In the genomic region with DNA sequence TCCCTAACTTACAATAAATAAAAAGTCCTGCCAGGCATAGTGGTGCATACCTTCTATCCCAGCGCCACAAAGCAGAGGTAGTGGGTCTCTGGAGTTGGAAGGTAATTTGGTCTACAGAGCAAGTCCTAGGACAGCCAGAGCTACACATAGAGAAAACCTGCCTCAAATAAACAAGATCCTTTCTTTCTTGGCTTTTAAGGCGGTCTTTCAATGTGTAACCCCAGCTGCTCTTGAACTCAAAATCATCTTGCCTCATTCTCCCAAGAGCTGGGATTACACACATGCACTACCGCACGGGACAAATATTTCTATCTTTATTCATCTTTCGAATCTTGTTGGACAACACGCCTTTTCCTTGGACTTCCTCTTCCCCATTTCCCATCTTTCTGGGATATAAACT, we compare ENCODE assay signal across 7 mouse cellular contexts. TPM values are rescaled to one million over a fixed set of nuclear protein-coding genes. Genes with fewer than 3 reads are reported as not detected.
A peak's percentile ranks its signal among the peaks of the same experiment; 100 is the strongest.
DNase-seq lines count a peak whose midpoint lies in the region; ATAC-seq and TF ChIP-seq lines count a peak whose summit lies in the region.

No protein-coding gene starts in this region.

- no peak overlapping the region for H3K27ac ChIP-seq in neural tube, embryonic 11.5 days (ENCODE audit: low read depth, low read length)
- H3K27ac ChIP-seq in forebrain, postnatal 0 days (ENCODE audit: low read depth, low read length), result peak overlapping the region; percentile 94; the same call in 1 of the 2 replicates
- no peak overlapping the region for H3K27ac ChIP-seq in liver, embryonic 14.5 days

- no peaks in the 10 kb centered on the region for H3K27me3 ChIP-seq in neural tube, embryonic 11.5 days (ENCODE audit: control insufficient read depth, insufficient read depth, low read length)
- no peaks in the 10 kb centered on the region for H3K27me3 ChIP-seq in forebrain, postnatal 0 days (ENCODE audit: insufficient read depth, low read length)
- no peaks in the 10 kb centered on the region for H3K27me3 ChIP-seq in liver, embryonic 14.5 days (ENCODE audit: control insufficient read depth, insufficient read depth, low read length)

- H3K9ac ChIP-seq in neural tube, embryonic 11.5 days (ENCODE audit: low read length), result peak overlapping the region; percentile 98; the same call in 1 of the 2 replicates
- peak overlapping the region; percentile 98; the same call in 1 of the 2 replicates for H3K9ac ChIP-seq in forebrain, postnatal 0 days
- peak overlapping the region; percentile 99 for H3K9ac ChIP-seq in liver, embryonic 14.5 days (replicated peaks)

- 83% methylated on average over 6 of the region's 6 CpGs for WGBS in neural tube, embryonic 11.5 days
- 72% methylated on average over 6 of the region's 6 CpGs for WGBS in forebrain, postnatal 0 days
- 59% methylated on average over 6 of the region's 6 CpGs for WGBS in liver, embryonic 14.5 days (ENCODE audit: insufficient replicate concordance)

- peak overlapping the region; percentile 91 for H3K4me3 ChIP-seq in neural tube, embryonic 11.5 days (ENCODE audit: low read depth, low read length)
- peak overlapping the region; percentile 92 for H3K4me3 ChIP-seq in forebrain, postnatal 0 days (ENCODE audit: low read depth, low read length)
- peak overlapping the region; percentile 73 to 100; a peak in 3 of 4 replicates for H3K4me3 ChIP-seq in liver, embryonic 14.5 days (ENCODE audit: insufficient read depth in 1 of 2, low read depth in 2 of 2, low read length in 2 of 2)

- peak overlapping the region; percentile 58 for H3K4me2 ChIP-seq in neural tube, embryonic 11.5 days (ENCODE audit: low read depth)
- H3K4me2 ChIP-seq in forebrain, postnatal 0 days (ENCODE audit: low read depth), result peak overlapping the region; percentile 74
- H3K4me2 ChIP-seq in liver, embryonic 14.5 days (ENCODE audit: low read depth), result peak overlapping the region; percentile 100

- no peak for TF ChIP-seq CTCF in forebrain, postnatal 0 days (IDR thresholded peaks at IDR 0.05; ENCODE audit: low read depth)
- TF ChIP-seq CTCF in liver, embryonic 14.5 days (IDR thresholded peaks at IDR 0.05; ENCODE audit: low read depth), result no peak

- no peak for TF ChIP-seq EP300 in liver, embryonic 14.5 days (IDR thresholded peaks at IDR 0.05; ENCODE audit: low read depth)

- no peaks in the 10 kb centered on the region for H3K9me3 ChIP-seq in neural tube, embryonic 11.5 days (ENCODE audit: control insufficient read depth, low read length)
- H3K9me3 ChIP-seq in forebrain, postnatal 0 days (ENCODE audit: low read length), result no peaks in the 10 kb centered on the region
- no peaks in the 10 kb centered on the region for H3K9me3 ChIP-seq in liver, embryonic 14.5 days (ENCODE audit: control insufficient read depth, low read length)

- no peak for DNase-seq in neural tube, embryonic 11.5 days (ENCODE audit: low spot score)
- DNase-seq in neural tube, embryonic 10.5 days (ENCODE audit: extremely low spot score, low spot score), result no peak
- no peak for DNase-seq in forebrain, postnatal 0 days
- DNase-seq in liver, embryonic 14.5 days (ENCODE audit: low read depth in 3 of 3, low spot score in 3 of 3), result no peak
- DNase-seq in natural killer cell, adult 2 months (ENCODE audit: low spot score in 2 of 2), result no peak
- no peak for DNase-seq in urinary bladder, postnatal 14 days (ENCODE audit: low spot score)
- no peak for DNase-seq in layer of hippocampus, adult 9-11 months

- H3K36me3 ChIP-seq in neural tube, embryonic 11.5 days (ENCODE audit: control insufficient read depth, insufficient read depth, low read length), result no peaks in the 10 kb centered on the region
- no peaks in the 10 kb centered on the region for H3K36me3 ChIP-seq in forebrain, postnatal 0 days (ENCODE audit: insufficient read depth)
- no peaks in the 10 kb centered on the region; the same call in 1 of the 2 replicates for H3K36me3 ChIP-seq in liver, embryonic 14.5 days (replicated peaks; ENCODE audit: control insufficient read depth, insufficient read depth, low read depth)

- no peak for ATAC-seq in neural tube, embryonic 11.5 days (ENCODE audit: insufficient read depth, low FRiP score, low TSS enrichment)
- no peak for ATAC-seq in forebrain, postnatal 0 days
- ATAC-seq in liver, embryonic 14.5 days (ENCODE audit: insufficient read depth), result no peak

- peaks cover 6% of the 10 kb centered on the region for H3K4me1 ChIP-seq in neural tube, embryonic 11.5 days (ENCODE audit: control insufficient read depth, insufficient read depth, low read length)
- H3K4me1 ChIP-seq in forebrain, postnatal 0 days (ENCODE audit: insufficient read depth), result peaks cover 24% of the 10 kb centered on the region
- H3K4me1 ChIP-seq in liver, embryonic 14.5 days (replicated peaks; ENCODE audit: control insufficient read depth in 2 of 2, insufficient read depth in 2 of 2, low read length in 1 of 2), result peaks cover 39 to 64% of the 10 kb centered on the region in 2 experiments

RNA-seq across cellular contexts. Expression of a gene that starts 1.4 kb away (rescaled TPM):
- polyA plus RNA-seq in neural tube, embryonic 11.5 days (2014; fragmentation: Nextera tagmentation; extraction: Ambion mirVana), result 14.1 and 16.2 TPM in 2 replicates
- total RNA-seq in forebrain, postnatal 0 days (2014; rRNA removed), result 22.0 and 22.1 TPM in 2 replicates
- 3.9 and 5.2 TPM in 2 replicates for polyA plus RNA-seq in forebrain, postnatal 0 days (2015; fragmentation: Nextera tagmentation; extraction: Ambion mirVana)
- polyA plus RNA-seq in liver, embryonic 14.5 days (2012; rRNA removed), result 8.3 and 11.3 TPM in 2 replicates
- polyA plus RNA-seq in liver, embryonic 14.5 days (2014; fragmentation: Nextera tagmentation; extraction: Ambion mirVana), result 6.4 and 6.6 TPM in 2 replicates

RNA-seq across cellular contexts. Expression of a gene that starts 44.5 kb away (rescaled TPM):
- polyA plus RNA-seq in neural tube, embryonic 11.5 days (2014; fragmentation: Nextera tagmentation; extraction: Ambion mirVana), result 181 and 196 TPM in 2 replicates
- 64.6 and 72.5 TPM in 2 replicates for total RNA-seq in forebrain, postnatal 0 days (2014; rRNA removed)
- 133 and 140 TPM in 2 replicates for polyA plus RNA-seq in forebrain, postnatal 0 days (2015; fragmentation: Nextera tagmentation; extraction: Ambion mirVana)
- 50.0 and 51.0 TPM in 2 replicates for polyA plus RNA-seq in liver, embryonic 14.5 days (2012; rRNA removed)
- 89.0 and 90.4 TPM in 2 replicates for polyA plus RNA-seq in liver, embryonic 14.5 days (2014; fragmentation: Nextera tagmentation; extraction: Ambion mirVana)
